Mouse (Mus musculus) cortical plate, adult 2 months (tissue): Measurements from ENCODE around the gene Lhx1.

Source experiments
- CTCF ChIP-seq: fragments of 200-500 bp; IDR thresholded peaks from 2 replicates; pipeline ENCODE4 v1.5.1; 2011; ENCODE audit warnings: mild to moderate bottlenecking, control low read depth, low read length; ENCODE audit not compliant: insufficient read depth; ENCODE audit errors: extremely low read depth
- POLR2A ChIP-seq: fragments of 200-500 bp; IDR thresholded peaks from 2 replicates; pipeline ENCODE4 v1.6.1; 2011; ENCODE audit warnings: mild to moderate bottlenecking, low read length, control low read depth; ENCODE audit not compliant: insufficient read depth; ENCODE audit errors: extremely low read depth

DNA sequence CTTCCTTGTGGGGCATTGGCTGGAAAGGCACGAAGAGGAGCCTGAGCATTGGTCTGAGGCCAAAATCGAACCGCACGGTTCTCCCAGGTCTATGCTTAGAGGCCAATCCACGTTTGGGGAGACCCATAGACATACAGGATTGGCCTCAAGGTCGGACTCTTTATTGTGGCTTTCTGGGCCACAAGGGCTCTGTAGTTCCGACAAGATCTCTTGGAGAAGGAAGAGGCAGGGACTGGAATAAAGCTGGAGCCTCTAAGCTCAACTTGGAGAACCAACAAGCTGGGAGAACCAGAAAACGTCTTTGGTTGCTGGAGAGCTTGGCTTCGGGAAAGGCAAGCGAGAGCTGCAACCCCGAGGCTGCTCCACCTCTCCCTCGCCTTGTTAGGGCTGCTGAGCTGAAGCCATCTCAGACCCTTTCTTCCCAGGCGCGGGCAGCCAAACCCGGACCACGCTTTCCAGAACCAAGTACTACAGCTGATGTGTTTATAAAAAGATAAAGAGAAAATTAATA lies 2.0 kb downstream of the Lhx1 start:
- TF ChIP-seq CTCF = no peak
- TF ChIP-seq POLR2A = no peak
